Mouse (Mus musculus) lung, adult 2 months (tissue): ENCODE measurements around the gene Slc12a8. TPM values are rescaled to one million over a fixed set of nuclear protein-coding genes. Genes with fewer than 3 reads are reported as not detected.

Experiments used
- DNase-seq: peaks from one replicate; pipeline ENCODE4 v3.0.0; 2022
- H3K4me1 ChIP-seq: fragments of 200-500 bp; 2 replicates; pipeline ENCODE4 v1.6.1; 2011; ENCODE audit warnings: low read length; ENCODE audit not compliant: control insufficient read depth, insufficient read depth
- H3K4me3 ChIP-seq: fragments of 200-500 bp; replicated peaks from 2 replicates; pipeline ENCODE3; 2011; ENCODE audit warnings: low read depth, mild to moderate bottlenecking, control low read depth, low read length; ENCODE audit errors: extremely low read depth
- CTCF ChIP-seq: fragments of 200-500 bp; IDR thresholded peaks from 2 replicates; pipeline ENCODE4 v1.5.1; 2011; ENCODE audit warnings: mild to moderate bottlenecking, low read length, control low read depth; ENCODE audit not compliant: insufficient read depth
- POLR2A ChIP-seq: fragments of 200-500 bp; IDR thresholded peaks from 2 replicates; pipeline ENCODE4 v1.6.1; 2011; ENCODE audit warnings: low read depth, mild to moderate bottlenecking, control low read depth, low read length, borderline replicate concordance; ENCODE audit errors: extremely low read depth
- WGBS: fragments of 180-500 bp; shearing (Covaris S2); methylation state at CpG from one replicate; pipeline ENCODE4 v1.1.7; 2018; 5-methylcytosine and 5-hydroxymethylcytosine counted together
- polyA plus RNA-seq: library from polyadenylated mRNA; depleted of rRNA; stranded (reverse); fragments of >200 nt; gene quantifications from 2 replicates; pipeline ENCODE4 v1.2.3, GENCODE M21; 2012; rRNA removed

The Slc12a8 gene
- polyA plus RNA-seq, 1 experiment = 0.92 TPM

GRCm38 (mm10) chr16:33700584-33700983 is 183.5 kb downstream of the Slc12a8 start:
- TF ChIP-seq POLR2A = no peak
- TF ChIP-seq CTCF = no peak
- Histone ChIP-seq H3K4me3 (no peak overlapping the region), H3K4me1 (peaks cover 35% of the 10 kb centered on the region)
- 56% methylated on average over 5 of the region's 5 CpGs for WGBS
- DNase-seq = no peak

DNA sequence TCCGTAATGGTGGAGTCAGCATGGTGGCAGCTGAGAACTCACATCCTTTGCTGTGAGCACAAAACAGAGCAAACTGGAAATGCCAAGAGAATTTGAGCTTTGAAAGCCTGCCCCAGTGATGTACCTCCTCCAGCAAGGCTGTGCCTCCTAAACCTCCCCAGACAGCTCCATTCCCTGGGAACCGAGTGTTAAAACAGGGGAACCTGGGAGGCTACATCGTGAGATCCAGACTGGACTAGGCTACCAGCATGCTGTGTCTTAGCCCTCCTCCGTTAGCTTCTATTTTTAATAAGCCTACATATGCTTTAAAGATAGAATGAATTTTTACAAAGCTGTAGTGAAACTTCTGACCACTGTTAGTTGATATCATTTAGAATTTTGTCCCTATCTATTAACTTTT is 184.7 kb downstream of the Slc12a8 start:
- no peak overlapping the region for H3K4me3 ChIP-seq
- peaks cover 34% of the 10 kb centered on the region for H3K4me1 ChIP-seq
- TF ChIP-seq CTCF (no peak), POLR2A (no peak)
- 62% methylated on average over 4 of the region's 4 CpGs for WGBS
- DNase-seq = no peak

DNA sequence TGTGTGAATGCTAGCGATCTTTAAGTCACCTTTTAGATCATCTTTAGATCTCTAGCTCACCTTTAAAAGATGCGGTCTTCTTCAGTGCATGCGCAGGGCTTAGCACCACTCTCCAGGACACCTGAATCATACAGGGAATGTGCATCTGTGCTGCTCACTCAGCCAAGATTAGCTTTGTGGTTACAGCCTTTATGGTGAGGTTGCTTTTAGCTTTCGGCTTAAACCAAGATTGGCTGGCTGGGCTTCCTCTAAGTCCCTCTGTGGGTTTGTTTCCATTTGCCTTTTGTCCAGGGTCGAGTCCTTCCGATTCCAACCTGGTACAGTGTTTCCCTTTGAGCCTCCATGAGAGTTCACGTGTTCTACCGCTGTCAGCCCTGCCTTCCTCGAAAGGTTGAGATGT is 187.2 kb downstream of the Slc12a8 start:
- 58% methylated on average over 9 of the region's 9 CpGs for WGBS
- no peak for TF ChIP-seq CTCF
- no peak for TF ChIP-seq POLR2A
- no peak for DNase-seq
- Histone ChIP-seq H3K4me3 (no peak overlapping the region), H3K4me1 (peaks cover 27% of the 10 kb centered on the region)

GRCm38 (mm10) chr16:33705258-33705657 is 188.1 kb downstream of the Slc12a8 start:
- Histone ChIP-seq H3K4me3 (no peak overlapping the region), H3K4me1 (peaks cover 22% of the 10 kb centered on the region)
- 25% methylated on average over 6 of the region's 6 CpGs for WGBS
- DNase-seq = no peak
- no peak for TF ChIP-seq CTCF
- TF ChIP-seq POLR2A = no peak

GRCm38 (mm10) chr16:33706111-33706890 is 189.2 kb downstream of the Slc12a8 start:
- 89% methylated on average over 14 of the region's 14 CpGs for WGBS

GRCm38 (mm10) chr16:33708031-33708430 is 190.9 kb downstream of the Slc12a8 start:
- no peak for TF ChIP-seq POLR2A
- TF ChIP-seq CTCF = no peak
- H3K4me3 ChIP-seq = no peak overlapping the region
- WGBS = 53% methylated on average over 10 of the region's 10 CpGs
- no peak for DNase-seq
- H3K4me1 ChIP-seq = peaks cover 18% of the 10 kb centered on the region

More at GRCm38 (mm10) chr16:33706111-33706890, 189.2 kb downstream of the Slc12a8 start:
- Histone ChIP-seq H3K4me1 (peaks cover 18% of the 10 kb centered on the region), H3K4me3 (no peak overlapping the region)
- DNase-seq = no peak
- TF ChIP-seq CTCF (no peak), POLR2A (no peak)

- peaks cover 22% of the 10 kb centered on the region for H3K4me1 ChIP-seq
- WGBS = 78% methylated on average over 12 of the region's 12 CpGs
- no peak for DNase-seq
- TF ChIP-seq POLR2A (no peak), CTCF (no peak)
- no peak overlapping the region for H3K4me3 ChIP-seq
These were observed 191.7 kb downstream of the Slc12a8 start for GRCm38 (mm10) chr16:33708585-33709397.

Other genes with a start within 250 kb of the Slc12a8 start
- 6.2 and 9.1 TPM in 2 replicates for gene Zfp148, start 136.5 kb upstream of the Slc12a8 start, polyA plus RNA-seq
- gene Heg1, start 167.0 kb downstream of the Slc12a8 start, polyA plus RNA-seq = 150 and 153 TPM in 2 replicates